Mouse (Mus musculus) stomach, postnatal 0 days (tissue): Measurements from ENCODE around the gene Vcam1. TPM values are rescaled to one million over a fixed set of nuclear protein-coding genes. Genes with fewer than 3 reads are reported as not detected.
A peak's percentile ranks its signal among the peaks of the same experiment; 100 is the strongest.

Experiments
- ATAC-seq: fragments of 200-750 bp; cut with Nextera tagmentation; 2 replicates; pipeline ENCODE4 v1.8.0; 2017; ENCODE audit not compliant: low FRiP score, low TSS enrichment
- DNase-seq: peaks from one replicate; pipeline ENCODE4 v3.0.0-alpha.2; 2016; ENCODE audit warnings: low spot score
- H3K27ac ChIP-seq: fragments of 300-500 bp; sonication (generic); replicated peaks from 2 replicates; pipeline ENCODE4 v1.5.1; 2014; ENCODE audit warnings: mild to moderate bottlenecking, control low read depth
- H3K27me3 ChIP-seq: fragments of 300-500 bp; sonication (generic); 2 replicates; pipeline ENCODE4 v1.6.1; 2014; ENCODE audit warnings: low read length; ENCODE audit not compliant: control insufficient read depth, insufficient read depth
- H3K36me3 ChIP-seq: fragments of 300-500 bp; sonication (generic); 2 replicates; pipeline ENCODE4 v1.6.1; 2014; ENCODE audit warnings: low read length, mixed read lengths; ENCODE audit not compliant: control insufficient read depth, insufficient read depth
- H3K4me1 ChIP-seq: fragments of 300-500 bp; sonication (generic); replicated peaks from 2 replicates; pipeline ENCODE4 v1.6.1; 2014; ENCODE audit warnings: antibody characterized with exemption; ENCODE audit not compliant: control insufficient read depth, insufficient read depth
- H3K4me2 ChIP-seq: fragments of 300-500 bp; sonication (generic); replicated peaks from 2 replicates; pipeline ENCODE4 v1.6.1; 2014; ENCODE audit warnings: low read depth, mild to moderate bottlenecking, control low read depth, moderate library complexity
- H3K4me3 ChIP-seq: fragments of 300-500 bp; sonication (generic); 2 replicates; pipeline ENCODE4 v1.5.1; 2014; ENCODE audit warnings: low read depth, low read length, control low read depth
- H3K9ac ChIP-seq: fragments of 300-500 bp; sonication (generic); 2 replicates; pipeline ENCODE4 v1.6.1; 2014; ENCODE audit warnings: mild to moderate bottlenecking, low read length, control low read depth, mixed read lengths
- H3K9me3 ChIP-seq: fragments of 300-500 bp; sonication (generic); 2 replicates; pipeline ENCODE4 v1.6.1; 2016; ENCODE audit warnings: low read length; ENCODE audit not compliant: control insufficient read depth
- CTCF ChIP-seq: IDR thresholded peaks from 2 replicates; pipeline ENCODE4 v1.5.1; 2016; ENCODE audit warnings: antibody characterized with exemption, low read depth, mild to moderate bottlenecking, moderate library complexity
- EP300 ChIP-seq: optimal IDR thresholded peaks from 2 replicates; pipeline ENCODE3; 2016; ENCODE audit warnings: antibody characterized with exemption
- WGBS: fragments of 180-500 bp; shearing (Covaris S2); extraction: QIAGEN DNeasy Blood & Tissue Kit; methylation state at CpG from one replicate; pipeline ENCODE4 v1.1.7; 2014; 5-methylcytosine and 5-hydroxymethylcytosine counted together
- polyA plus RNA-seq: library from polyadenylated mRNA; unstranded; fragments of >200 nt; fragmentation: Nextera tagmentation; extraction: Ambion mirVana; gene quantifications from 2 replicates; pipeline ENCODE4 v1.2.1, GENCODE M21; 2015

Vcam1 gene
- polyA plus RNA-seq, 1 experiment from 2014 or later, result 17.3 TPM

GRCm38 (mm10) chr3:116078490-116078889 lies 51.0 kb downstream of the Vcam1 start:
- H3K4me1 ChIP-seq, result no peaks in the 10 kb centered on the region
- no peak overlapping the region for H3K27ac ChIP-seq
- no peak overlapping the region for H3K4me2 ChIP-seq
- WGBS, result 49% methylated on average over 4 of the region's 4 CpGs
- H3K9me3 ChIP-seq, result no peaks in the 10 kb centered on the region
- DNase-seq (no peak), ATAC-seq (no peak)
- H3K27me3 ChIP-seq, result no peaks in the 10 kb centered on the region
- TF ChIP-seq CTCF, result peak; percentile 46
- TF ChIP-seq EP300, result no peak
- no peak overlapping the region for H3K9ac ChIP-seq
- H3K36me3 ChIP-seq, result no peaks in the 10 kb centered on the region
- H3K4me3 ChIP-seq, result no peak overlapping the region

DNA sequence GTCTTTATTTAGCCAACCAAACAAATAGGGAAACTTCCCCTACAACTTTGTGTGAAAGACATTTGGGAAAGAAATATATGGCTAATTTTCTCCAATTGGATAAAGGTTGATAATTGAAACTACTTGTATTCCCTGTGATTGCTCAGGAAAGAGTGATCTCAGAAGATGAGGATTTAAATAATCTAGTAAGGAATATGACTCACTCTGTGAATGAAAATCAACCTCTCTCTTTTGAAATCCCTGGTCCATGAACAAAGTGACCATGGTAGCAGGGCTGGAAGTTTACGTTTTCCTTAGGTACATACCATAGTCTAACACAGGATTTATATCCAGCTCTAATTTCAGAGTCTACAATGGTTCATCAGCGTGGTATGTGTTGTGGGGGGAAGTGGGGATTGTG lies 52.7 kb downstream of the Vcam1 start:
- H3K27ac ChIP-seq, result no peak overlapping the region
- H3K9ac ChIP-seq, result no peak overlapping the region
- TF ChIP-seq EP300 (no peak), CTCF (no peak)
- no peaks in the 10 kb centered on the region for H3K9me3 ChIP-seq
- H3K4me2 ChIP-seq, result no peak overlapping the region
- ATAC-seq (no peak), DNase-seq (no peak)
- no peaks in the 10 kb centered on the region for H3K27me3 ChIP-seq
- no peak overlapping the region for H3K4me3 ChIP-seq
- 68% methylated on average over 2 of the region's 2 CpGs for WGBS
- no peaks in the 10 kb centered on the region for H3K4me1 ChIP-seq
- H3K36me3 ChIP-seq, result no peaks in the 10 kb centered on the region

GRCm38 (mm10) chr3:116072584-116072983 lies 56.9 kb downstream of the Vcam1 start:
- Histone ChIP-seq H3K27ac (no peak overlapping the region), H3K9me3 (no peaks in the 10 kb centered on the region), H3K27me3 (no peaks in the 10 kb centered on the region), H3K36me3 (no peaks in the 10 kb centered on the region), H3K4me1 (no peaks in the 10 kb centered on the region), H3K9ac (no peak overlapping the region), H3K4me3 (no peak overlapping the region), H3K4me2 (no peak overlapping the region)
- ATAC-seq (no peak), DNase-seq (no peak)
- 74% methylated on average over 2 of the region's 2 CpGs for WGBS
- TF ChIP-seq EP300, result no peak
- TF ChIP-seq CTCF, result no peak

DNA sequence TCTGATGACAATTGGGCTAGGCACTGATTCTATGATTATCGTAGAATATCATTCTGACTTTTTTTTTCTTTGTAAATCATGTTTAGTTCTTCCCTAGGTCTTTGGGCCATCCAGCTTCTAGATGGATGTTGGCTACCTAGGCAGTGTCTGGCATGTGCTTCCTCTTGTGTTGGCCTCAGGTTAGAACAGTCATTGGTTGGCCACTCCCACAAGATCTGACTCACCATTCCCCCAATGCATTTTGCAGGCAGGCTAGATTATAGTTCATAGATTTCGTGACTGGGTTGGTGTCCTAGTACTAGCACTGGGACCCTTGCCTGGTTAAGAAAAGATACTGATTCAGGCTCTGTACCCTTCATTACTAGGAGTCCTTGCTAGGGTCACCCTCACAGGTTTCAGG lies 67.3 kb downstream of the Vcam1 start:
- H3K9me3 ChIP-seq, result no peaks in the 10 kb centered on the region
- H3K9ac ChIP-seq, result no peak overlapping the region
- no peak overlapping the region for H3K4me2 ChIP-seq
- no peak for TF ChIP-seq CTCF
- TF ChIP-seq EP300, result no peak
- no peak overlapping the region for H3K4me3 ChIP-seq
- ATAC-seq, result no peak
- no peaks in the 10 kb centered on the region for H3K27me3 ChIP-seq
- no peak for DNase-seq
- H3K4me1 ChIP-seq, result no peaks in the 10 kb centered on the region
- 83% methylated on average over 2 of the region's 2 CpGs for WGBS
- H3K36me3 ChIP-seq, result no peaks in the 10 kb centered on the region
- no peak overlapping the region for H3K27ac ChIP-seq

DNA sequence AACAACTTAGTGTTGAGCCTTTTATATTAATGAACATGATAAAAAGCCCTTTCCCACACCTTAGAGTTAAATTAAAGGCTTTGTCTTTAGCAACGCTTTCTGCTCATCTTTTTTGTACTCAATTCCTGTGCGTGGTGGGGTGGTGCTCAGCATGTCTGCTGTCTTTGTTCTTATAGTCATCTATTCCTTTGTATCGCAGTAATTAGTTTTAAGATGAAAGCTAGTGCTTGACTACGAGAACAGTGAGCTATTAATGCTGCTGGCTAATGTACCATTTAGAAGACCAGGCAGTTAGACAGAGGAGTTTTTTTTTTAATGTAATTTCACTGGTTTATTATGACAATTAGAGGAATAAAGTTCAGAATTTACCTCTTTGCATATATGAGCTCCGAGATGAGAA lies 69.2 kb downstream of the Vcam1 start:
- WGBS, result 77% methylated on average over 5 of the region's 5 CpGs
- no peaks in the 10 kb centered on the region for H3K9me3 ChIP-seq
- no peak overlapping the region for H3K4me2 ChIP-seq
- no peak for DNase-seq
- no peaks in the 10 kb centered on the region for H3K27me3 ChIP-seq
- TF ChIP-seq CTCF (no peak), EP300 (no peak)
- no peak for ATAC-seq
- H3K4me3 ChIP-seq, result no peak overlapping the region
- no peak overlapping the region for H3K9ac ChIP-seq
- H3K36me3 ChIP-seq, result no peaks in the 10 kb centered on the region
- no peaks in the 10 kb centered on the region for H3K4me1 ChIP-seq
- no peak overlapping the region for H3K27ac ChIP-seq

Other genes starting within 250 kb of the Vcam1 start
- 18.2 and 20.4 TPM in 2 replicates for gene Dph5, start 241.9 kb downstream of the Vcam1 start, polyA plus RNA-seq
- 36.4 and 37.7 TPM in 2 replicates for gene Slc30a7, start 122.3 kb downstream of the Vcam1 start, polyA plus RNA-seq
- 13.5 and 14.1 TPM in 2 replicates for gene Extl2, start 122.2 kb downstream of the Vcam1 start, polyA plus RNA-seq
- 1.1 and 1.4 TPM in 2 replicates for gene Gpr88, start 123.8 kb upstream of the Vcam1 start, polyA plus RNA-seq